Mouse (Mus musculus) liver, embryonic 11.5 days (tissue): Measurements from ENCODE around the gene Kpna7. TPM values are rescaled to one million over a fixed set of nuclear protein-coding genes. Genes with fewer than 3 reads are reported as not detected.

Source experiments
- ATAC-seq: fragments of 200-750 bp; cut with Nextera tagmentation; replicated peaks from 2 replicates; pipeline ENCODE4 v1.8.0; 2017; ENCODE audit warnings: moderate number of reproducible peaks, mild to moderate bottlenecking, moderate TSS enrichment, moderate library complexity; ENCODE audit not compliant: low FRiP score
- DNase-seq: peaks from one replicate; pipeline ENCODE4 v3.0.0-alpha.2; 2017; ENCODE audit warnings: low spot score
- H3K27ac ChIP-seq: fragments of 300-500 bp; sonication (generic); 2 replicates; pipeline ENCODE4 v1.5.1; 2014; ENCODE audit warnings: mild to moderate bottlenecking, low read depth, low read length, control low read depth
- H3K27me3 ChIP-seq: fragments of 300-500 bp; sonication (generic); replicated peaks from 2 replicates; pipeline ENCODE4 v1.6.1; 2014; ENCODE audit warnings: low read length, mixed read lengths; ENCODE audit not compliant: control insufficient read depth, insufficient read depth
- H3K36me3 ChIP-seq: fragments of 300-500 bp; sonication (generic); 2 replicates; pipeline ENCODE4 v1.6.1; 2014; ENCODE audit warnings: mild to moderate bottlenecking, low read length, moderate library complexity, mixed read lengths; ENCODE audit not compliant: control insufficient read depth, insufficient read depth
- H3K4me1 ChIP-seq: fragments of 300-500 bp; sonication (generic); replicated peaks from 2 replicates; pipeline ENCODE4 v1.6.1; 2014; ENCODE audit warnings: low read length, mixed read lengths; ENCODE audit not compliant: control insufficient read depth, insufficient read depth
- H3K4me2 ChIP-seq: fragments of 300-500 bp; sonication (generic); 2 replicates; pipeline ENCODE4 v1.6.1; 2014; ENCODE audit warnings: mild to moderate bottlenecking, control low read depth, moderate library complexity
- H3K4me3 ChIP-seq: fragments of 300-500 bp; sonication (generic); 2 replicates; pipeline ENCODE4 v1.5.1; 2014; ENCODE audit warnings: low read depth, low read length, control low read depth
- H3K9ac ChIP-seq: fragments of 300-500 bp; sonication (generic); 2 replicates; pipeline ENCODE4 v1.6.1; 2014; ENCODE audit warnings: low read depth, low read length, control low read depth
- H3K9me3 ChIP-seq: fragments of 300-500 bp; sonication (generic); 2 replicates; pipeline ENCODE4 v1.6.1; 2016; ENCODE audit warnings: low read length, inconsistent platforms, mixed read lengths; ENCODE audit not compliant: control insufficient read depth
- WGBS: fragments of 180-500 bp; shearing (Covaris S2); extraction: QIAGEN DNeasy Blood & Tissue Kit; methylation state at CpG from one replicate; pipeline ENCODE4 v1.1.7; 2014; 5-methylcytosine and 5-hydroxymethylcytosine counted together
- polyA plus RNA-seq: library from polyadenylated mRNA; unstranded; fragments of >200 nt; fragmentation: Nextera tagmentation; extraction: Ambion mirVana; gene quantifications from 2 replicates; pipeline ENCODE4 v1.2.1, GENCODE M21; 2014

The Kpna7 gene
- polyA plus RNA-seq, 1 experiment from 2014 or later = 0.27 TPM

DNA sequence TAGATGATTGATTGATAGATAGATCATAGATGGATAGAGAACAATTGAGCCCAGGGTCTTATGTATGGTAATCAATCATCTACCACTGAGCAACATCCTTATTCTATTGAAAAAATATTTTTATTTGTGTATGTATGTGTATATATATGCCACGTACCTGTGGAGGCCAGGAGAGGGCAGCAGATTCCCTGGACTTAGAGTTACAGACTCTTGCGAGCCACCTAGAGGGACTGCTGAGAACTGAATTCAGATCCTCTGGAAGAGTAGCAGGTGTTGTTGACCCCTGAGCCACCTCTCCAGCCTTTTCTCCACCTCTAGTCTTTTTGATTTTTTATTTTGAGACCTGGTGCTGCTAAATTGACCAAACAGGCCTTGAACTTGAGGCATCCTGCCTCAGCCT lies 85.3 kb downstream of the Kpna7 start:
- Histone ChIP-seq H3K27me3 (no peaks in the 10 kb centered on the region), H3K4me3 (no peak overlapping the region)
- no peak; the same call in 1 of the 2 replicates for ATAC-seq

DNA sequence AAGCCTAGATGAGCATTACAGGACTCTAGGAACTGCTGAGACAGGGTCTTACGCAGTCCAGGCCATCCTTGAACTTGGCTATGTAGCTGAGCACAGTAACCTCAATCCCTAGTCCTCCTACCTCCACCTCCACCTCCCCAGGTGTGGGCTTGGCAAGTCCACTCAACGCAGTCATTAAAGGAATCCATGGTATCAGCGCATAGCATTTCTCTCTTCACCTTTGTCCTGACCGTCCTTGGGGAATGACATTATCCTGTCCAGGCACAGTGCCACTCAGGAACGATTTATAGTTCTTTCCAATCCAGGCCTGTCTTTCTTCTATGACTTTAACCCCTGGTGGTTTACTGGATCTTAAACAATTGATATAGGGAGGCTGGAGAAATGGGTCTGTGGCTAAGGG lies 93.3 kb downstream of the Kpna7 start:
- Histone ChIP-seq H3K27me3 (0 out of 2 replicates have a peak, but pooled peaks cover 2% of the 10 kb centered on the region), H3K36me3 (no peaks in the 10 kb centered on the region), H3K9me3 (no peaks in the 10 kb centered on the region), H3K4me1 (no peaks in the 10 kb centered on the region), H3K4me3 (no peak overlapping the region), H3K4me2 (no peak overlapping the region), H3K9ac (no peak overlapping the region), H3K27ac (no peak overlapping the region)
- DNase-seq = no peak
- WGBS = 73% methylated on average over 5 of the region's 5 CpGs
- no peak for ATAC-seq

More for the DNA sequence above, 85.3 kb downstream of the Kpna7 start:
- Histone ChIP-seq H3K4me2 (no peak overlapping the region), H3K9ac (no peak overlapping the region), H3K4me1 (no peaks in the 10 kb centered on the region), H3K27ac (no peak overlapping the region), H3K36me3 (no peaks in the 10 kb centered on the region), H3K9me3 (no peaks in the 10 kb centered on the region)
- no peak for DNase-seq
- 41% methylated on average over 2 of the region's 2 CpGs for WGBS

GRCm38 (mm10) chr5:144990051-144990450 lies 93.8 kb downstream of the Kpna7 start:
- Histone ChIP-seq H3K4me3 (no peak overlapping the region), H3K27me3 (0 out of 2 replicates have a peak, but pooled peaks cover 2% of the 10 kb centered on the region), H3K9ac (no peak overlapping the region), H3K4me2 (no peak overlapping the region), H3K4me1 (no peaks in the 10 kb centered on the region), H3K27ac (no peak overlapping the region), H3K9me3 (no peaks in the 10 kb centered on the region), H3K36me3 (no peaks in the 10 kb centered on the region)
- 80% methylated on average over 2 of the region's 2 CpGs for WGBS
- ATAC-seq (no peak), DNase-seq (no peak)

DNA sequence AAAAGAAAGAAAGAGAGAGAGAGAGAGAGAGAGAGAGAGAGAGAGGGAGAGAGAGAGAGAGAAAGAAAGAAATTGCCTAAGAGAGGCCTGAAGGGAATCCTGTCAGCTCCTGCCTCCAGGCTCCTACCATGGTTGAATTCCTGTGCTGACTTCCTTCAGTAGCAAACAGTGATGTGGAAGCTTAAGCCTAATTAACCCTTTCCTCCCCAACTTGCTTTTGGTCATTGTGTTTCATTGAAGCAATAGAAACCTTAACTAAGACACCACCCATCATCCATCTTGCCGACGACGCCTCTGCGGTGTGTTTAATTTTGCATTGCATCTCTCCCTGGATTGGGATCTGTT lies 94.8 kb downstream of the Kpna7 start:
- WGBS = 85% methylated on average over 4 of the region's 4 CpGs
- Histone ChIP-seq H3K27me3 (0 out of 2 replicates have a peak, but pooled peaks cover 2% of the 10 kb centered on the region), H3K27ac (no peak overlapping the region), H3K9ac (no peak overlapping the region), H3K9me3 (no peaks in the 10 kb centered on the region), H3K4me2 (no peak overlapping the region), H3K4me1 (no peaks in the 10 kb centered on the region), H3K36me3 (no peaks in the 10 kb centered on the region), H3K4me3 (no peak overlapping the region)
- ATAC-seq (no peak), DNase-seq (no peak)

GRCm38 (mm10) chr5:144988340-144989060 lies 95.3 kb downstream of the Kpna7 start:
- Histone ChIP-seq H3K4me1 (no peaks in the 10 kb centered on the region), H3K4me3 (no peak overlapping the region), H3K9ac (no peak overlapping the region), H3K4me2 (no peak overlapping the region), H3K9me3 (no peaks in the 10 kb centered on the region), H3K36me3 (no peaks in the 10 kb centered on the region), H3K27me3 (0 out of 2 replicates have a peak, but pooled peaks cover 2% of the 10 kb centered on the region), H3K27ac (no peak overlapping the region)
- DNase-seq (no peak), ATAC-seq (no peak; the same call in 1 of the 2 replicates)
- WGBS = 40% methylated on average over 9 of the region's 9 CpGs

DNA sequence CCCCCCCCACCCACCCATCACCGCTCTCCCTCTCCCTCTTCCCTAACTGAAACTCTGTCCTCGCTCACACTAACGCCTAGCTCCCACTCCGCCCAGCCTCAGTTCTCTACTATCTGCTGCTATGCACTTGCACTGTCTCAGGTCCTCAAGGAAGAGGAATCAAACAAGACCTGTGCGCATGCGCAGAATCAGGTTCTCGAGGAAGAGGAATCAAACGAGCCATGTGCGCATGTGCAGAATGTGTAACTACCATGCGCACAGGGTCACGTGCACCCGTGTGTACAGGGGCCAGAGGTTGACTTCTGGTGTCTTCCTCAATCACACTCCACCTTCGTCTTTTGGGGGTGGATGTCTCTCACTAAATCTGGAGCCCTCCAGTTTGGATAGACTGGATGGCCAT lies 96.3 kb downstream of the Kpna7 start:
- Histone ChIP-seq H3K36me3 (no peaks in the 10 kb centered on the region), H3K27me3 (0 out of 2 replicates have a peak, but pooled peaks cover 2% of the 10 kb centered on the region), H3K9me3 (0 out of 2 replicates have a peak, but pooled peaks cover 2% of the 10 kb centered on the region)

GRCm38 (mm10) chr5:144984839-144985238 lies 99.0 kb downstream of the Kpna7 start:
- Histone ChIP-seq H3K27ac (no peak overlapping the region), H3K4me2 (no peak overlapping the region)
- 89% methylated on average over 5 of the region's 5 CpGs for WGBS

More for the DNA sequence above, 96.3 kb downstream of the Kpna7 start:
- H3K4me2 ChIP-seq = no peak overlapping the region
- no peak overlapping the region for H3K9ac ChIP-seq
- H3K4me3 ChIP-seq = no peak overlapping the region
- no peak overlapping the region for H3K27ac ChIP-seq
- DNase-seq (no peak), ATAC-seq (no peak)
- no peaks in the 10 kb centered on the region for H3K4me1 ChIP-seq
- 87% methylated on average over 13 of the region's 13 CpGs for WGBS

DNA sequence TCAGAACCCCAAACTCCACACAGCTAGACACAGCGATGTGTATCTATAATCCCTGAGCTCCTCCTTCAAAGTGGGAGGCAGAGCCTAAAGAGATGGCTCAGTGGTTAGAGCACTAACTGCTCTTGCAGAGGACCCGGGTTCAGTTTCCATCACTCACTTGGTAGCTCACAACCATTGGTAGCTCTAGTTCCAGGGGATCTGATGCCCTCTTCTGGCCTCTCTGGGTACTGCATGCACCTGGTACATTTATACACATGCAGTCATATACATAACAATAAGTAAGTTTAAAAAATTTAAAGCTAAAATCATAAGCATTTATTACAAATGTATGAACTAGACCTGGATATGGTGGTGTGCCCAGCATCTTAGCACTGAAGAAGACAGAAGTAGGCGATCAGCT lies 100.6 kb downstream of the Kpna7 start:
- no peak for ATAC-seq
- no peaks in the 10 kb centered on the region for H3K27me3 ChIP-seq
- no peak overlapping the region for H3K27ac ChIP-seq
- no peak overlapping the region for H3K9ac ChIP-seq
- H3K36me3 ChIP-seq = no peaks in the 10 kb centered on the region
- no peaks in the 10 kb centered on the region for H3K4me1 ChIP-seq
- 84% methylated on average over 3 of the region's 3 CpGs for WGBS
- no peak overlapping the region for H3K4me3 ChIP-seq
- H3K4me2 ChIP-seq = no peak overlapping the region
- 0 out of 2 replicates have a peak, but pooled peaks cover 2% of the 10 kb centered on the region for H3K9me3 ChIP-seq
- DNase-seq = no peak

More at GRCm38 (mm10) chr5:144984839-144985238, 99.0 kb downstream of the Kpna7 start:
- H3K4me1 ChIP-seq = no peaks in the 10 kb centered on the region
- DNase-seq (no peak), ATAC-seq (no peak)
- H3K36me3 ChIP-seq = no peaks in the 10 kb centered on the region
- H3K27me3 ChIP-seq = no peaks in the 10 kb centered on the region
- H3K4me3 ChIP-seq = no peak overlapping the region
- 0 out of 2 replicates have a peak, but pooled peaks cover 2% of the 10 kb centered on the region for H3K9me3 ChIP-seq
- H3K9ac ChIP-seq = no peak overlapping the region

- Histone ChIP-seq H3K4me3 (no peak overlapping the region), H3K4me2 (no peak overlapping the region), H3K9me3 (0 out of 2 replicates have a peak, but pooled peaks cover 2% of the 10 kb centered on the region), H3K27ac (no peak overlapping the region), H3K4me1 (no peaks in the 10 kb centered on the region), H3K27me3 (no peaks in the 10 kb centered on the region), H3K9ac (no peak overlapping the region), H3K36me3 (no peaks in the 10 kb centered on the region)
- DNase-seq (no peak), ATAC-seq (no peak)
- WGBS = 82% methylated on average over 6 of the region's 6 CpGs
These were observed 104.7 kb downstream of the Kpna7 start for GRCm38 (mm10) chr5:144979110-144979509.
